Mouse (Mus musculus): Measurements from ENCODE around the gene Plekhg5.

Gene Plekhg5

DNA sequence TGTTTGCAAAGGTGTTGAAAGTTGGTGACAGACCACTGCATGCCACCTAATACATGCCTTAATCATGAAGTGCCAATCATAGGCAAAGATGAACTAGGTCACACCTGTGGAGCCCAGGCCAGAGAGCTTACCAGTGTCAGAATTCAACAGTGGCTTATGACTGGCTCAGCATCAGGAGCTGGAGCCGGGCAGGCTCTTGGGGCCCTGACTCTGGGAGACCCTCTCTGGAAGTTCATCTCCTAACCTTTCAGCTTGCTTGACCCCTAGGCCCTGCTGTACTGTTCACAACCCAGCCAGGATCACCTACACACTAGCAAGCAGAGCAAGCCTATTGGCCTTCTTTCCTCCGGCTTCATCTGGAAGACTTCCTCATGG is 64.6 kb downstream of the Plekhg5 start:
- in situ Hi-C loops (cut with MboI; ENCODE audit: unreplicated experiment in 2 of 2), result no loop called here

DNA sequence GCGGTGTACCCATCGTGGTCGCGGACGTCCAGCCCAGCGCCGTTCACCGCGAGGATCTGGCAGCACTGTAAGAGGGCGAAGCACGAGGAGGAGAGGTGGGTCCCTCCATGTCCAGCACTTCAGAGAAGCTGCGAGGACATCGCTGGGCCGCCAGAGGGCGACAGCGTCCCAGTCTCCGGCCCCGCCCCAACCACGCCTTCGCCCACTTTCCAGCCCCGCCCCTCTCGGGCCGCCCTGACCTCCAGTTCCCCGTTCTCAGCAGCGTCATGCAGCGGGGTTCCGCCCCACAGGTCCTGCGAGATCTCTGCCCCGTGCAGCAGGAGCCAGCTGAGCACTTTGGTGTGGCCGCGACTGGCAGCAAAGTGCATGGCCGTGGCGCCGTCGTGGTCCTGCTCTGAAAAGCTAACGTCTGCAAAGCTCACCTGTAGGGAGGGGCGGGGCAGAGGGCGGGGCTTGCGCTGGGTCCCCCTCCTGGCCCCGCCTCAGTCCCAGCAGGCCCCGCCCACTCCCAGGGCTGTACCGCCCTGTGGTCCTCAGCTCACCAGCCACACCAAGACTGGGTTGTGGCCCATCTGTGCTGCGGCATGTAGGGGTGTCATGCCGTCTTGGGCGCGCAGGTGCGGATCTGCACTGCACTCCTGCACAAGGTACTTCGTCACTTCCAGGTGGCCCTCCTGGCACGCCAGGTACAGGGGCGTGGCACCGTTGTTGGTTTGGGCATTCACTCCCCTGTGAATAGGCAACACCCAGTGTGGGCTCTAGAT is 66.4 kb downstream of the Plekhg5 start:
- in situ Hi-C loops (cut with MboI; ENCODE audit: unreplicated experiment in 2 of 2), result no loop called here

DNA sequence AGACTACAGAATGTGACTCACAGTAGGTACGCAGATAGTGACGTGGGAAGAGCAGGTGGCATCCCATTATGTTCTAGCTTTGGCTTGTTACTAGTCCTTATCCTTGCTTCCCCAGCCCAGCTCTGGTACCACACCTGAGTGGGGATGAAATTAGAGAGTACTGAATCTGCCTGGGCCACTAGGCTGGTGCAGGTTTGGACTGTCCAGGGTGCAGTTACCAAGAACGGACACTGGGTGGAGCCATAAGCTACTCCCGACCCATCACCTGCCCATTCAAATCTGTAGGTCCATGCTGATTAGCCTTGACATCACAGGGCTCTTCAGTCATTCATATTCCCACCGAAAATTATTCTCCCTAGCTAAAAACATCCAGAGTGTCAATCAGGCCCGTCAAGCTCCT is 68.1 kb downstream of the Plekhg5 start:
- in situ Hi-C loops (cut with MboI; ENCODE audit: unreplicated experiment in 2 of 2), result no loop called here

GRCm38 (mm10) chr4:152141521-152142135 is 69.3 kb downstream of the Plekhg5 start:
- in situ Hi-C loops (cut with MboI; ENCODE audit: unreplicated experiment in 2 of 2), result no loop called here

DNA sequence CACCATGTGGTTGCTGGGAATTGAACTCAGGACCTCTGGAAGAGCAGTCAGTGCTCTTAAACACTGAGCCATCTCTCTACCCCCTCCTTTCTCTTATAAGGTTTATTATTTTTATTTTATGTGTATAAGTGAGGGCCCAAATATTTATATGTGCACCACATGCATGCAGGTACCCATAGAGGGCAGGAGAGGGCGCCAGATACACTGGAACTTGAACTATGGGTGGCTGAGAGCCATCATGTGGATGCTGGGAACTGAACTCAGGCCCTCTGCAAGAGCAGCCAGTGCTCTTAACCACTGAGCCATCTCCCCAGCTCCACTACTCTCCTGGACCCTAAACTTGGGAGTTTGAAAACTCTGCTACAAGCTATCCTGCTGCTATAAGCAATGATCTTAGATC is 71.3 kb downstream of the Plekhg5 start:
- in situ Hi-C loops (cut with MboI; ENCODE audit: unreplicated experiment in 2 of 2), result no loop called here

DNA sequence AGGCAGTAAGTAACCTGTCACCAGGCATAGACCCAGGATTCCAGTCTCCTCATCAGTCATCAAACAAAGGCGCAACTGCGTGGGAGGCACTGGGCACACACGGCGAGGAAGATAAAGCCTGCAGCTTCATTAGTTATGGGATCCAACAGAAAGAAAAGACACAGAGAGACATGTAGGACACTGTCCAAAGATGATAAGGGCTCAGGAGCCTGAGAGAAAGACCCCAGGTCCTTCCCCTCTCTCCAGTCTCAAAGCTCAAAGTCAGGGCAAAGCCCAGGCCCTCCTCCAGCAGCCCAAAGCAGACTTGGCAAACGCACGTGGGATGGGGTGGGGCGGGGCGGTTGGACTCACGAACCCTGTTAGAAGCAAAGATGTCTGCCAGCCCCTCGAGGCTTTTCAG is 73.2 kb downstream of the Plekhg5 start:
- in situ Hi-C loops (cut with MboI; ENCODE audit: unreplicated experiment in 2 of 2), result no loop called here

DNA sequence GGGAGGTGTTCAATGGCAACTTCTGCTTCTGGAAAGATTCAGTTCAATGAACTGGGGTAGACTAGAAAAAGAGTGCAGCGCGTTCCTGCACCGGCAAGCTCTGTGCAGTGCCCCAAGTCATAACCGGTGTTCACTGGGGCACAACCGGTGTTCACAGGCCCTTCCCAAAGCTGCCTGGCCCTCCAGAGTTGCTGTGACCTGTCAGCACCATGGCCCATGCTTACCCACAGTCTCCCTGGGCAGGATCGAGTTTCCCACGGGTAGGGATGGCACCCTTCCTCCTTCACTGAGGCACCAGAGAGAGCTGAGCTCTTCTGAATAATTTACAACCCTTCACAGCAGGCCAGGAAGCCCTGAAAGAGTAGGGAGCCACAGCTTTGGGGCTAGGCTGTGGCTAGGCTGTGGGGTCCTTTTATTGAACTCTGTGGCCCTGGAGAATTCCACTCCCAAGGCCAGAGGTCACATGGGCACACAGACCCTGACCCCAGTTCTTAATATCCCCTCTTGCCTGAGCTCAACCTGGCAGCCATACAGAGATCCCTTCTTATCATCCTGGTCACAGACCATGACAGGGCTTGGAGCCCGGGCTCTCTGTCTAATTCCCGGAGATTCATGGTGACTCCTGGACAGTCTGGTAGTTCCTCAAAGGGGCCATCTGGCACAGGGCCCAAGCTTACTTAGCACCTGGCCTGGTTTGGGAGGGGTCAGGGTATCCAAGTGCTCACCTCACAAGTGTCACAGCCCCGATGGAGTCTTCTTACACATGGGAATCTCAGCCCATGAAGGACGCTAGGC is 73.9 kb downstream of the Plekhg5 start:
- in situ Hi-C loops (cut with MboI; ENCODE audit: unreplicated experiment in 2 of 2), result no loop called here

- in situ Hi-C loops (cut with MboI; ENCODE audit: unreplicated experiment in 2 of 2), result loop anchor here in 1 of 2 experiments (25.0 kb wide), 1 partner anchor 1812 kb away; the partner anchor contains the start of gene A430005L14Rik
Measured at GRCm38 (mm10) chr4:152150546-152150945, 78.2 kb downstream of the Plekhg5 start.

- in situ Hi-C loops (cut with MboI; ENCODE audit: unreplicated experiment in 2 of 2), result loop anchor here in 1 of 2 experiments (25.0 kb wide), 1 partner anchor 1811 kb away; the partner anchor contains the start of gene A430005L14Rik
Measured at GRCm38 (mm10) chr4:152151451-152151965, 79.2 kb downstream of the Plekhg5 start.

- in situ Hi-C loops (cut with MboI; ENCODE audit: unreplicated experiment in 2 of 2), result loop anchor here in 1 of 2 experiments (25.0 kb wide), 1 partner anchor 1810 kb away; the partner anchor contains the start of gene A430005L14Rik
Measured at GRCm38 (mm10) chr4:152151966-152152544, 79.8 kb downstream of the Plekhg5 start, which contains the start of gene Espn. Gene Espn, minus strand, starts transcription at chr4:152152371.

- in situ Hi-C loops (cut with MboI; ENCODE audit: unreplicated experiment in 2 of 2), result loop anchor here in 1 of 2 experiments (25.0 kb wide), 1 partner anchor 1809 kb away; the partner anchor contains the start of gene A430005L14Rik
Measured at GRCm38 (mm10) chr4:152153771-152154177, 81.5 kb downstream of the Plekhg5 start.

DNA sequence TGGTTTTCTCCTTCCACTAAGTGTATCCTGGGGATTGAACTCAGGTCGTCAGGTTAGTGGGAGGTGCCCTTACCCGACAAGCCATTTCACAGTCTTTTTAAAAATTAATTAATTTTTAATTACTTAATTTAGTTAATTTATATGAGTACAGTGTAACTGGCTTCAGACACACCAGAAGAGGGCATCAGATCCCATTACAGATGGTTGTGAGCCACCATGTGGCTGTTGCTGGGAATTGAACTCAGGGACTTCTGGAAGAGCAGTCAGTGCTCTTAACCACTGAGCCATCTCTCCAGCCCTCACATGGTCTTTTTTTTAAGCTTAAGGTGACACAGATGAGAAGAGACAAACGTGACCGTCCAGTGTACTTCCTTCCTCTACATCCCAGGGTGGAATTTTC is 82.7 kb downstream of the Plekhg5 start:
- in situ Hi-C loops (cut with MboI; ENCODE audit: unreplicated experiment in 2 of 2), result loop anchor here in 1 of 2 experiments (25.0 kb wide), 1 partner anchor 1807 kb away; the partner anchor contains the start of gene A430005L14Rik

DNA sequence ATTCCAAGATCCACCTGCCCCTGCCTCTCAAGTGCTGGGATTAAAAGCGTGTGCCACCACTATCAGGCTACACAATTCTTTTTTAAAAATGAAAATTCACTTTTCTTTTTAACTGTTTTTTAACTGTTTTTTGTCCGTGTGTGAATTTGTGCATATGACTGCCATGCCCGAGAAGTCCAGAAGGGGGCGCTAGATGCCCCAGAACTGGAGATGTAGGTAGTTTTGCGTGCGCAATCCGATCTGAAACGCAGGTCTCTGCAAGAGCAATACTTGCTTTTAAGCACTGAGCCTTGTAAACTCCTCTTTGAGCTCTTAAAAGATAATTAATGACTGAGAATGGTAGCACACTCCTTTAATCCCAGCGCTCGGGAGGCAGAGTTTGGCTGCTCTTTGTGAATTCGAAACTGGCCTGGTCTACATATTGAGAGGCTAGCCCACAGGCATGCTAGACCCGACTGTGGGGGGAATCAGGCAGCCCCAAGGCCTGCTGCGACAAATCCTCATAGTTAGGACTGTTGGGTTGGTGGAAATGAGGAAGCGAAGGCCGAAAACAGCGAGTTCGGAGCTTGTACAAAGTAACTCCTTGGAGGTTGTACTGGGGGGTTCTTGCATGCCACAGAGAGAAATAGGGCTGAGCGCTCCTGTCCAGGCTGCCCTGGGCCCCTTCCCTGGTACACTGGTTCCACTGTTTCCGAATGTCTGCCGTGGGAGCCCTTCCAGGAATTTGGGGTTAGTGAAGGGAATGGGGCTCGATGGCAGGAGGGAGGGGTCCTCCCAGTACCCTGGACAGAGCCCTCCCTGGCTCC is 85.7 kb downstream of the Plekhg5 start:
- in situ Hi-C loops (cut with MboI; ENCODE audit: unreplicated experiment in 2 of 2), result loop anchor here in 1 of 2 experiments (25.0 kb wide), 1 partner anchor 1804 kb away; the partner anchor contains the start of gene A430005L14Rik

DNA sequence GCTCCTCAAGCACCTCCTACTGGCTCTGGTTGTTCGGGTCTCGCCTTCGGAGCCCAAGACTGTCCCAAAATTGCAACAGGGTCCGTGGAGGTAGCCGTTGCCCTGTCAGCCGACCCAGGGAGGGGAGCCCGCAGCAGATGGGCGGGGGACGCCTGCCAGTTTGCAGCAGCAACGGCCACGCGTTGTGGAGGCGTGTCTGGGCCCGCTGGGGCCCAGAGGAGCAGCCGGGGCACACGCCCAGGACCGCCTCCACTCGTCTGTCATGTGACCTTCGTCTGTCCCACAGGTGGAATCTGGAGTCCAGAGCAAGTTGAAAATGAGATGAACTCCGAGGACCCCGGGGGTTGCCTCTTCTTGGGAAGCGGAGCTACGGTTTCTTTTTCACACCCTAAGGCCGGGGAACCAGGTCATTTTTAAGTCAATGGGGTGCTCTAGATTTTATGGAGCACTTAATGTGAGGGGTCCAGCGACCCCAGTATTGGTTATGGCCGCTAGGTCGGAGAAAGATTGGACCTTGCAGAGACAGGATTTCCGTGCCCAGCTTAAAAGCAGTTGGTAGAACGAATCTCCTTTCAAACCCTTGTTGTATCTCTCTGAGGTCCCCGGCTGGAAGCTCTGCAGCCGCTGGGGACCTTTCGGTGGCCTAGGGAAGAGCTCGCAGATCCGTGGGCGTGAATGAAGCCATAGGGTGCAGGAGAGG is 86.4 kb downstream of the Plekhg5 start, which contains the start of gene Hes2:
Gene Hes2 (plus strand): TSS at position 283 of the 700 bp plus-strand sequence.
- in situ Hi-C loops (cut with MboI; ENCODE audit: unreplicated experiment in 2 of 2), result loop anchor here in 1 of 2 experiments (25.0 kb wide), 1 partner anchor 1804 kb away; the partner anchor contains the start of gene A430005L14Rik

DNA sequence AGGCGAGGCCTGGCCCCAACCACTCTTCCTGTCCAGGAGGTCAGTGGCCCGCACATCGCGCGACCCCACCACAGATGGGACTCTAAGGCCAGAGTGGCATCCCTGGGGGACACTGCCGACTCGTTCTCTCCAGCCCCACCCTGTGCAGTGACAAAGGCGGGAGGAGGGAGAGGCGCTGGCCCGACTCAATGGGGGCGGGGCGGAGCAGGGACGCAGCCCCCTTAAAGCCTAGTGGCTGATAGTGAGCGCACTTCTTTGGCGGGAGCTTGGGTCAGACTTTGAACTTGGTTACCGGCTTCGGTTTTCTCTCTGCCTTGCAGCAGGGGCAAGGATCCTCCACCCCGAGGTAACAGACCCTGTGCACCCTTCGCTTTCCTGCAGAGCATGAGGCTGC is 87.0 kb downstream of the Plekhg5 start:
- in situ Hi-C loops (cut with MboI; ENCODE audit: unreplicated experiment in 2 of 2), result loop anchor here in 1 of 2 experiments (25.0 kb wide), 1 partner anchor 1803 kb away; the partner anchor contains the start of gene A430005L14Rik

- in situ Hi-C loops (cut with MboI; ENCODE audit: unreplicated experiment in 2 of 2), result loop anchor here in 1 of 2 experiments (25.0 kb wide), 1 partner anchor 1802 kb away; the partner anchor contains the start of gene A430005L14Rik
Measured at GRCm38 (mm10) chr4:152160748-152161147, 88.5 kb downstream of the Plekhg5 start.

- in situ Hi-C loops (cut with MboI; ENCODE audit: unreplicated experiment in 2 of 2), result loop anchor here in 1 of 2 experiments (25.0 kb wide), 1 partner anchor 1801 kb away; the partner anchor contains the start of gene A430005L14Rik
Measured at GRCm38 (mm10) chr4:152161601-152162000, 89.3 kb downstream of the Plekhg5 start.

- in situ Hi-C loops (cut with MboI; ENCODE audit: unreplicated experiment in 2 of 2), result loop anchor here in 1 of 2 experiments (25.0 kb wide), 1 partner anchor 1800 kb away; the partner anchor contains the start of gene A430005L14Rik
Measured at GRCm38 (mm10) chr4:152162748-152163147, 90.5 kb downstream of the Plekhg5 start.
